Mouse (Mus musculus) ES-Bruce4 (cell line): Measurements from ENCODE around the gene Celf2. TPM values are rescaled to one million over a fixed set of nuclear protein-coding genes. Genes with fewer than 3 reads are reported as not detected.

Experiments
- H3K27ac ChIP-seq: 2 replicates; pipeline ENCODE4 v1.5.1; 2012; ENCODE audit warnings: low read length, inconsistent platforms; ENCODE audit not compliant: insufficient read depth
- H3K27me3 ChIP-seq: 2 replicates; pipeline ENCODE4 v1.6.1; 2012; ENCODE audit warnings: mild to moderate bottlenecking, low read length, inconsistent platforms; ENCODE audit not compliant: control insufficient read depth, poor library complexity, insufficient read depth, severe bottlenecking
- H3K36me3 ChIP-seq: 2 replicates; pipeline ENCODE4 v1.6.1; 2012; ENCODE audit warnings: inconsistent platforms, mild to moderate bottlenecking, low read length, moderate library complexity; ENCODE audit not compliant: control insufficient read depth, poor library complexity, insufficient read depth, severe bottlenecking
- H3K4me1 ChIP-seq: one replicate; pipeline ENCODE4 v1.8.1; 2011; ENCODE audit warnings: low read length; ENCODE audit not compliant: control insufficient read depth, insufficient read depth
- H3K4me3 ChIP-seq: 2 replicates; pipeline ENCODE4 v1.5.1; 2011; ENCODE audit warnings: low read depth, mild to moderate bottlenecking, low read length
- H3K9ac ChIP-seq: 2 replicates; pipeline ENCODE4 v1.6.1; 2012; ENCODE audit warnings: low read depth, mild to moderate bottlenecking, inconsistent platforms; ENCODE audit not compliant: poor library complexity, severe bottlenecking
- H3K9me3 ChIP-seq: replicated peaks from 2 replicates; pipeline ENCODE4 v1.6.1; 2012; ENCODE audit warnings: mild to moderate bottlenecking, low read length, inconsistent platforms; ENCODE audit not compliant: control insufficient read depth, poor library complexity, insufficient read depth, severe bottlenecking
- CTCF ChIP-seq: IDR thresholded peaks from one replicate; pipeline ENCODE4 v1.8.1; 2011; ENCODE audit warnings: low read depth, low read length
- EP300 ChIP-seq: IDR thresholded peaks from 2 replicates; pipeline ENCODE4 v1.6.1; 2011; ENCODE audit warnings: low read depth, low read length; ENCODE audit not compliant: insufficient read depth
- POLR2A ChIP-seq: IDR thresholded peaks from one replicate; pipeline ENCODE4 v1.8.1; 2011; ENCODE audit warnings: low read length; ENCODE audit not compliant: insufficient read depth
- polyA plus RNA-seq: library from polyadenylated mRNA; stranded (reverse); fragments of >200 nt; gene quantifications from 2 replicates; pipeline ENCODE4 v1.2.4, GENCODE M21; 2011; ENCODE audit warnings: low read depth; ENCODE audit not compliant: missing spikeins, insufficient read depth, insufficient read length

The Celf2 gene
- polyA plus RNA-seq, 1 experiment = 10.6 TPM

DNA sequence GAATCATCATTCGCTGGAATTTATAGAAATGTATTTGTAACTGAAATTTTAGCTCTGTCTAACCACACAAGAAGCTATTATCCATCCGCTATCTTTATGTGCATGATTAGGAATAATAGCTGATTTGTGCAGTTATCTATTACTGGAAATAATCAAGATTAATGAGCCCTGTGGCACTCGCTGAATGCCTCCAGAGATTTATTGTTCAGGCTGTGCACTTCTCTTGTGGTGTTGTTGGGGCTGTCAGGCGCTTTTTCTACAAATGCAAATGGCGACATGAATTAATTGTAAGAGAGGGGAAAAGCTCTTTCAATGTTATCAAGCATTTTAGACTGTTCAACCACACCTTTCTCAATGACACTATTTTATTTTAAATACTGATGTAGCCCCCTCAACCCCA lies 712.6 kb downstream of the Celf2 start:
- no peak overlapping the region for H3K4me3 ChIP-seq
- no peak overlapping the region for H3K9ac ChIP-seq
- H3K9me3 ChIP-seq = no peaks in the 10 kb centered on the region
- H3K4me1 ChIP-seq = no peaks in the 10 kb centered on the region
- H3K27ac ChIP-seq = no peak overlapping the region
- H3K27me3 ChIP-seq = no peaks in the 10 kb centered on the region
- no peaks in the 10 kb centered on the region for H3K36me3 ChIP-seq
- TF ChIP-seq CTCF (no peak), POLR2A (no peak), EP300 (no peak)

DNA sequence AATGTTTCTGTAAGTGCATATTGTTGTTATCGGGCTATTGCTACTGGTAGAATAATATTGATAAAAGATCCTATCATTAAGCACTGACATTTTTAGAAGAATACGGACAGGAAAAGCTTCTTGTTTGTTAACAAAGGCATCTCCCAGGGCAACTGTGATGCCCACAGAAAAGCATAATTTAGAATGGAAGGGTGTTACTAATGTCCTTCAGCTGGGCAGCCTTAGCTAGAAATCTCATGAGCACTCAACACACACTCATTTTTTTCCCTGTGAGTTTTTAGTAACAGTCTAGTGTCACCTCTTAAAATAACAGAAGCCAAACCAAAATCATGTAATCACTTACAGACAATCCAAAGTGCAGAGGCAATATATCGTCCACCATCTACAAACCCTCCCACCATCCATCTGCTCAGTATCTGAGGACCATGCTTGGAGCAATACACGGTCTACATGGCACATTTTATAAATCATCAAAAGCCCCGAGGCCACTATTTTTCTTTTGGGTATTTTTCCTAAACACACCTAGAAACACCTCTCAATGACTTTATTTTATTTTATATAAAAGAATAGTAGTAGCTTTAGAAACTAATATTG lies 713.3 kb downstream of the Celf2 start:
- Histone ChIP-seq H3K27ac (no peak overlapping the region), H3K4me3 (no peak overlapping the region), H3K9me3 (no peaks in the 10 kb centered on the region), H3K4me1 (no peaks in the 10 kb centered on the region), H3K36me3 (no peaks in the 10 kb centered on the region), H3K9ac (no peak overlapping the region), H3K27me3 (no peaks in the 10 kb centered on the region)
- TF ChIP-seq CTCF (no peak), POLR2A (no peak), EP300 (no peak)

DNA sequence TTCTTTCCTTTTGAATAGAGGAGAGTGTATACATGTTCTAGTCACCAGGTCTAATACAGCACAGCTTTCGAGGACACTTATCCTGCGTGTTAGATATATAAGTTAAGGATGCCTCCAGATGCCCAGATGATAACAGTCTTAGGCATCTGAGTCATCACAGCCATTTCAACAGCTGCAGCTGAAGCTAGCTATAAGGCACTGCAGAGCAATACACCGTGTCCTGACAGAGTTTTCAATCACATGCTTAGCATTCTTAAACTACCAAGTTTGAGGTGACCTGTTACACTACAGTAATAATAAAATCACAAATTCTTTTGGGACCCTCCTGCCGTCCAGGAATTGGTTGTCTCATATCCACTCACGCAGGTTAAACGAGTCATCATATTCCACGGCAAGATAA lies 714.5 kb downstream of the Celf2 start:
- H3K4me1 ChIP-seq = no peaks in the 10 kb centered on the region
- H3K36me3 ChIP-seq = no peaks in the 10 kb centered on the region
- H3K9ac ChIP-seq = no peak overlapping the region
- TF ChIP-seq CTCF (no peak), POLR2A (no peak), EP300 (no peak)
- H3K9me3 ChIP-seq = no peaks in the 10 kb centered on the region
- no peak overlapping the region for H3K27ac ChIP-seq
- no peaks in the 10 kb centered on the region for H3K27me3 ChIP-seq
- H3K4me3 ChIP-seq = no peak overlapping the region

DNA sequence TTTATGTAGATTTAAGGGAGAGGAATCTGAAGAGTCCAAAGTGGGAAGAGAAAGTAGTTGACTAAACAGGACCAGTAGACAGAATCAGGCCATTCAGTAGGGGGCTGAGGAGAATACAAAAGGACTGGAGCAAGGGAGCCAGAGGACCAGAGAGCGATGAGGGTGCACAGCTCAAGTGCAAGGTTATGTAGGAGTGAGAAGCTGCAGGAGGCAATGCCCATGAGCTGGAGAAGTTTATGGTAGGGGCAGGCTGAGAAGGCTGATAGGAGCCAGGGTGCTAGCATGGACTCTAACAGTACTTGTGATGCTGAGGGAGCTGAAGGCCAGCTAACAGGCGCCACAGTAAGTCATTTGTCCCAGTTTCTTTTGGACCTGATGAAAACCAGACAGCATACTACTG lies 718.5 kb downstream of the Celf2 start:
- H3K9ac ChIP-seq = no peak overlapping the region
- no peak for TF ChIP-seq POLR2A
- no peak for TF ChIP-seq CTCF
- TF ChIP-seq EP300 = no peak

DNA sequence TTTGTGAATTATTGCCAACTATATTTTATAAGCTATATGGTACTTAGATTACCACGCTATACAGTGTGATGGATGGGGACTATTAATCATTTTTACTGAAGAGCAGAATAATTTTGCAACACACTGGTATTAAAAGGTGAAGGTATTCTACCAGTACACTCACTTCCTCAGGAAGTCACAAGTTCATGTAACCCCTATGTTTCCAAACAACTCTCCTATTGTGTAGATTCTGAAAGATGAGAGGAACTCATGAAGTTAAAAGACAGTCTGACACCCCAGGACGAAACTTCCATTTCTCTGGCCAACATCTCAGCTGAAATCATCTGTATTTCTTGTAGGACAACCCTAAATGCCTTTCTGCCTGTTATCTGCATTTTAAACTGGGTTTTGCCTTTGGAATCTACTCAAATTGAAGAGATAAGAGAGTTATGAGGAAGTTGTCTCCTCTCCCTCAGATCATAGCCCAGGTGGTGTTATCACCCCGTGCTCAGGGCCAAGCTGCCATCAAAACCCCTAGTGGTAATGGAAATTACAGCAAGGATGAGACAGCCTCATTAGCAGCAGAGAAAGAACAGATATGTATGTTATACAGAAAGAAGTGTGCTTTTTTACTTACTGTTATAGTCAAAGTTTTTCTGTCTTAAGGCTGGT lies 722.7 kb downstream of the Celf2 start:
- no peak overlapping the region for H3K27ac ChIP-seq
- no peak overlapping the region for H3K4me3 ChIP-seq
- H3K9me3 ChIP-seq = no peaks in the 10 kb centered on the region
- no peak overlapping the region for H3K9ac ChIP-seq
- no peaks in the 10 kb centered on the region for H3K27me3 ChIP-seq
- H3K36me3 ChIP-seq = no peaks in the 10 kb centered on the region
- no peaks in the 10 kb centered on the region for H3K4me1 ChIP-seq
- TF ChIP-seq EP300 = no peak
- no peak for TF ChIP-seq CTCF
- TF ChIP-seq POLR2A = no peak

More for the DNA sequence above, 718.5 kb downstream of the Celf2 start:
- Histone ChIP-seq H3K4me1 (no peaks in the 10 kb centered on the region), H3K4me3 (no peak overlapping the region), H3K27ac (no peak overlapping the region), H3K9me3 (no peaks in the 10 kb centered on the region), H3K27me3 (no peaks in the 10 kb centered on the region), H3K36me3 (no peaks in the 10 kb centered on the region)

DNA sequence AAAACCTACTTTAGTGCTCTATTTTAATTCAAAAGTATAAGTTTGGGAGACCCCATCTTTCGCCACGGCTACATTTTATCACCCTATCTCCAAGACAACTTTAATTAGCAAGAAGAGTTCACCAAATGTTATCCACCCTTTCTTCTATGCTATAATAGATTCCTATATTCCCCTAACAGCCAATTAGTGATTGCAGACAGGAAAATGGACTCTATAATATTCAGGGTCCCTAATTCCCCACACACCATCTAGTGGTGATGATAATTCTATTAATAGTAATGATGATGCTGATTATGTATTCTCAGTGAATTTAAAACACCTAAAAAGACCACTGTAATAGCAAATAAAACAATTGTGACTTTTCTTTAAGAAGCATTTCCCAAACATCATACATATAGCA lies 739.1 kb downstream of the Celf2 start:
- Histone ChIP-seq H3K27me3 (no peaks in the 10 kb centered on the region), H3K9me3 (peaks cover 7% of the 10 kb centered on the region), H3K36me3 (no peaks in the 10 kb centered on the region), H3K9ac (no peak overlapping the region), H3K4me1 (no peaks in the 10 kb centered on the region), H3K4me3 (no peak overlapping the region), H3K27ac (no peak overlapping the region)
- no peak for TF ChIP-seq EP300
- TF ChIP-seq POLR2A = no peak
- no peak for TF ChIP-seq CTCF
